Mouse (Mus musculus) mature B cell (primary cell): ENCODE measurements around the gene Spata9.

Experiments
- in situ Hi-C: fragments of 300-500 bp; cut with MboI; formaldehyde crosslinking; loops from 2 replicates; pipeline ENCODE4 v1.14.3; 2019

Spata9 gene

DNA sequence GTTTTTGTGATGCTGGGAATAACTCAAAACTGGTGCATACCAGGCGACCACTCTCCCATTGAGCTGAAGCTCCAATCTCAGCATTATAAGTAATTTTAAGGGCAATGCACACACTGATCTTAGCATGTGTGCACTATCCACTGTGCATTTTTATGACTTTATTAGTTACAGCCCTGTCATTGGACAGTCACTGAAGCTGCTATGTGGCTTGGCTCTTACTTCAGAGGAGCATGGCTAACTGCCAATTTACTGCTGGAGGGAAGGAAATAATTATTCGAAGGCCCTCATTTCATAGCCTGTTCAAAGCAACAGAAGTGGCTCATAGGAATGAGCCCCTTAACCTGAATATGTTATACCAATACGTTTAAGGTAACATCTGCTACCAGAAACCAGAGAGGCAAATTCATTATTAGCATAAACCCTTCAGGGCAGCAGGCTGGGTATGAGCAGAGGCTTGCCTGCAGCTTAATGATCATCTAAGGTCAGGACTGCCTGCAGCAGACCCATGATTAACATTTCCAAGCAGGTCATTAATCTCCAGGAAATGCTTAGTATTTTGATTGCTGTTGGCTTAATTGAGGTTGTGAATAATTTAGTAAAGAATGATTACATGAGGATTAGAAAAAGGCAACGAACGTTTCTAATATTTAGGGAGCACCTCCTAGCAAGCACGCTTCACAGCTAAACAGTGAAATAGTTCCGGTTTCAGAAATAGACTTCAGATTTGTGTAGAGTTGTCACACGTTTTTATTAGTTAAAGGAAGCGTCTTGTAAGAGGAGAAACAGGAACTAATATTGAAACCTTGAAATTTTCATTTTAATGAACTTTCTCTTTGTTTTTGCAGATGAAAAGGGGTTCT is 25.4 kb downstream of the Spata9 start:
- in situ Hi-C loops: no loop called here

DNA sequence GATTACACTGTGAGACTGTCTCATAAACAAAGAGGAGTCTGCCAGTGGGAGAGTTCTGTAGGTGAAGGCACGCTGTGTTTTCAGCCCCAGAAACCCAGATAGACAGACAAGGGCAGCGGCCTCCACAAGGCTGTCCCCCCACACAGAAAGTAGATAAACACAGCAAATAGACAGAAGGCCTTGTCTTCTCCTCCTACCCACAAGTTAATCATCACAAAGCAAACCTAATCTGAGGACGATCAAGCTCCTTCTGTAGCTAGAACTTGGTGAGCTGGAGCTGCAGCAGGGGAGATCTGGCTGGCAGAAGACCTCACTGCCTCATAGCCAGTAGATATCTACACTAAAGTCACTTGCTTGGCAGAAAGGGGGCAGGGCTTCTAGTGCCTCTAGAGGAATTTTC is 36.3 kb downstream of the Spata9 start:
- in situ Hi-C loops: no loop called here

- in situ Hi-C loops: no loop called here
Observed at GRCm38 (mm10) chr13:76014511-76014910, 47.6 kb downstream of the Spata9 start.

GRCm38 (mm10) chr13:76017465-76017864 is 50.5 kb downstream of the Spata9 start:
- in situ Hi-C loops: no loop called here

DNA sequence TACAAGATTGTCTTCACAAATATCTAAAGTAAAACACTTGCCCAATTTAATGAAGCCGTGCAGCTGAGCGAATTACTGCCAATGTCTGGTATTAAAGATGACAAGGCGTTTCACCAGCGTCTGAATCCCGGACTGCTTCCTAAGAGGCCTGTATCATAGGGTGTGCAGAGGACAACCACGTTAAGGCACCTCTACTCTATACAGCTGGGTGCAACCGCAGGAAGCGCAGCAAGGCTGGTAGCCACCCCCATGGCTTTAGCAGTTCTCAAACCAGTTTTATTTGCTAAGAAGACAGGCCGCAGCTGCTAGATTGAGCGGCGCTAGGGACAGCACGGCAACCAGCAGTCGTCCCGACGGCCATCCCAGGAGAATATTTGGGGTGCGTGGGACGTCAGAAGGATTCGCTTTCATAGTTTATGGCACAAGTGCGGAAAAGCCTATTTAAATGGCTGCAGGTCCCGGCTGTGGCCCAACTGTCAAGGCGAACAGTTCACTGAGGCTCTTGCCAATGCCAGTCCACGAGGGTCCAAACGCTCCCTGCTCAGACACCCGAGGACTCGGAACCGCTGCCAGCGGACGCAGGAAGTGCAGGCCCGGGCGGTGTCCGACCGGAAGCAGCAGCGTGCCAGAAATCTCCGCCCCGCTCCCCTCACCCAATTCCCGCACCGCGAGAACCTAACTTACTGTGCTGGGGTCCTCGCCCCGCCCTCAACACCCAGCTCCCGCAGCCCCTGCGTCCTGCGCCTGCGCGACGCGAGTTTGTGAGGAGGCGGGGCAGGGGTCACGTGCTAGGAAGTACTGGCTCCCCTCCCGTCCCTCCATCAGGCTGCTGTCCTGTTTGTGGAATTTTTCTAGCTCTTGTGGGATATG is 51.3 kb downstream of the Spata9 start, which contains the start of gene Rfesd:
Rfesd (minus strand) TSS at position 746 of the 870 bp plus-strand sequence.
- in situ Hi-C loops: no loop called here

- in situ Hi-C loops: no loop called here
Observed at GRCm38 (mm10) chr13:76018844-76019400, 52.0 kb downstream of the Spata9 start.

DNA sequence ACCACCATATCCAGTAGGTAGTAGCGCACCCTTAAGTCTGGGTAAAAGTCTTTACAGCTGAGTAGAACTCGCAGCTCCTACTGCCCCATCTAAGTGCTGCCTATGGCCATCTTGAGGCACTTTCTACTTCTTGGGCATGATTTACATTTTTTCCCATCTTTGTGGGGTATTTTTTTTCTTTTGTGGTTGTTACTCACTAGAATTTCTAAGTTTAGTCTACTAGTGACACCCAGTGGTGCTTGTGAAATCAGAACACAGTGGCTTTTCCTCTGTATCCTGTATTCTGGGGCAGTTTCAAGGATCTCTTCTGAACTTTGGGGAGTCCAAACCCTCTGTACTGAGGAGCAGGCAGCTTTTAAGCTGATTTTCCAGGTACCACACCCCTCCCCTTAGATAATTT is 54.8 kb downstream of the Spata9 start:
- in situ Hi-C loops: no loop called here

DNA sequence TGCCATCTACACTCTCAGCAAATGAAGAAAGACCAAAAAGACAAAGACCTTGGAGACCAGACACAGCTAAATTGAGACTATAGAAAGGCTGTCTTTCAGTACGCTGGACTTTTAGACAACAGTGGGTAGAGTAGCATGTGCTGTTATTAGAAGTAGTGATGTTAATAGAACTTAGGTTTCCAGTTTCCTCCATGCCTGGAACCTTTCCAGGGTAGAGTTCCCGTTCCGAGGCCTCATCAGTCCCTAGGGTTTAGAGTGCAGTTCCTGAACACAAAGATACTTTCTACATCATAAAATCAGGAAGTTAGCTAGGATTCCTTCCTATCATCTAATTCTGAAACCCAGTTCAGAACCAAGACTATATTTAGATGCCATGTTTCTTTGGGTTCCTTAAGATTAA is 57.6 kb downstream of the Spata9 start:
- in situ Hi-C loops: no loop called here

- in situ Hi-C loops: no loop called here
Observed at GRCm38 (mm10) chr13:76042455-76042854, 75.5 kb downstream of the Spata9 start.

GRCm38 (mm10) chr13:76044971-76045370 is 78.0 kb downstream of the Spata9 start:
- in situ Hi-C loops: no loop called here
